Mouse (Mus musculus) midbrain, postnatal 0 days (tissue): ENCODE data around the gene Ccdc38. TPM values are rescaled to one million over a fixed set of nuclear protein-coding genes. Genes with fewer than 3 reads are reported as not detected.
"Not testable (repeated sequence)": the region's sequence is repeated elsewhere in the genome, so short reads cannot be mapped to it uniquely, and the experiment has no call there.

ENCODE experiments used
- ATAC-seq: fragments of 200-750 bp; cut with Nextera tagmentation; 2 replicates; pipeline ENCODE4 v1.8.0; 2017; ENCODE audit warnings: moderate number of reproducible peaks, mild to moderate bottlenecking, moderate TSS enrichment, moderate library complexity; ENCODE audit not compliant: low FRiP score
- DNase-seq: peaks from one replicate; pipeline ENCODE4 v3.0.0-alpha.2; 2015; ENCODE audit warnings: low spot score
- H3K27ac ChIP-seq: fragments of 300-500 bp; sonication (generic); 2 replicates; pipeline ENCODE4 v1.5.1; 2014; ENCODE audit warnings: low read depth, mild to moderate bottlenecking, low read length, mixed read lengths
- H3K27me3 ChIP-seq: fragments of 300-500 bp; sonication (generic); 2 replicates; pipeline ENCODE4 v1.6.1; 2014; ENCODE audit warnings: low read length, control low read depth, mixed read lengths; ENCODE audit not compliant: insufficient read depth
- H3K36me3 ChIP-seq: fragments of 300-500 bp; sonication (generic); 2 replicates; pipeline ENCODE4 v1.6.1; 2014; ENCODE audit warnings: low read length, control low read depth, mixed read lengths; ENCODE audit not compliant: insufficient read depth
- H3K4me1 ChIP-seq: fragments of 300-500 bp; sonication (generic); 2 replicates; pipeline ENCODE4 v1.6.1; 2014; ENCODE audit warnings: mild to moderate bottlenecking, control low read depth, antibody characterized with exemption, low read length, mixed read lengths; ENCODE audit not compliant: insufficient read depth
- H3K4me2 ChIP-seq: fragments of 300-500 bp; sonication (generic); 2 replicates; pipeline ENCODE4 v1.6.1; 2014; ENCODE audit warnings: low read depth, mild to moderate bottlenecking, low read length, mixed read lengths; ENCODE audit not compliant: poor library complexity, severe bottlenecking
- H3K4me3 ChIP-seq: fragments of 300-500 bp; sonication (generic); 2 replicates; pipeline ENCODE4 v1.5.1; 2014; ENCODE audit warnings: low read depth, mild to moderate bottlenecking, low read length, moderate library complexity
- H3K9ac ChIP-seq: fragments of 300-500 bp; sonication (generic); replicated peaks from 2 replicates; pipeline ENCODE4 v1.6.1; 2014; ENCODE audit warnings: mild to moderate bottlenecking, low read length, moderate library complexity, mixed read lengths; ENCODE audit not compliant: poor library complexity, severe bottlenecking
- H3K9me3 ChIP-seq: fragments of 300-500 bp; sonication (generic); 2 replicates; pipeline ENCODE4 v1.6.1; 2016; ENCODE audit warnings: low read length, control low read depth
- CTCF ChIP-seq: IDR thresholded peaks from 2 replicates; pipeline ENCODE4 v1.5.1; 2016; ENCODE audit warnings: antibody characterized with exemption, mild to moderate bottlenecking
- whole genome bisulfite sequencing: fragments of 180-500 bp; shearing (Covaris S2); extraction: QIAGEN DNeasy Blood & Tissue Kit; methylation state at CpG from one replicate; pipeline ENCODE4 v1.1.7; 2014; 5-methylcytosine and 5-hydroxymethylcytosine counted together
- polyA plus RNA-seq: library from polyadenylated mRNA; unstranded; fragments of >200 nt; fragmentation: Nextera tagmentation; extraction: Ambion mirVana; gene quantifications from 2 replicates; pipeline ENCODE4 v1.2.1, GENCODE M21; 2015
- total RNA-seq: library from RNA; depleted of rRNA; stranded (reverse); fragments of >200 nt; gene quantifications from 2 replicates; pipeline ENCODE4 v1.2.3, GENCODE M21; 2014

Ccdc38 gene
- total and polyA plus RNA-seq, 2 experiments from 2014 or later = 0.52 to 4.4 TPM

GRCm38 (mm10) chr10:93552596-93552995 lies 12.2 kb downstream of the Ccdc38 start:
- Histone ChIP-seq H3K36me3 (no peaks in the 10 kb centered on the region), H3K9ac (no peak overlapping the region), H3K9me3 (no peaks in the 10 kb centered on the region), H3K4me3 (no peak overlapping the region), H3K27ac (no peak overlapping the region), H3K4me2 (no peak overlapping the region), H3K4me1 (no peaks in the 10 kb centered on the region), H3K27me3 (peaks cover 3% of the 10 kb centered on the region; the same call in 1 of the 2 replicates)
- DNase-seq (no peak), ATAC-seq (no peak)
- TF ChIP-seq CTCF = no peak
- WGBS = 86% methylated on average over 8 of the region's 8 CpGs

- H3K4me2 ChIP-seq, H3K4me3 ChIP-seq, H3K27me3 ChIP-seq, DNase-seq, H3K9ac ChIP-seq, H3K27ac ChIP-seq, H3K9me3 ChIP-seq, H3K36me3 ChIP-seq, H3K4me1 ChIP-seq, ATAC-seq: not testable (repeated sequence)
- 82% methylated on average over 2 of the region's 2 CpGs for WGBS
Measured at GRCm38 (mm10) chr10:93557971-93558370, 17.5 kb downstream of the Ccdc38 start.

DNA sequence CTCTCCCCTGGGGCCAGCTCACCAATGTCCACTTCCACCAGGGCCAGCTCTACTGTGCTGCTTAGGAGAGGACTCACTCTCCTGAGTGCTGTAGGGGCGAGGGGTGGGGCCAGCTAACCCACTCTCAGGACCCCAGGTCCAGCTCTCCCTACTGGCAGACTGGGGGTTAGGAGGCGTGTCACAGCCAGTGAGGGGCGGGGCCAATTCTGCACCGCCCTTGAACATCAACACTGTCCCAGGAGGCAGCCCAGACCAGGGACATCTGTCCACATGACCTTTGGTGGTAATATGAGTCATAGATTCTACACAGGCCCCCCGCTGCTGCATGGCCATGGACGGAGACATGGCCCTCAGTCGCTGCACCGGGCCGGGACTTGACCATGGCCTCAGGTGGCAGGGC lies 19.4 kb downstream of the Ccdc38 start:
- Histone ChIP-seq H3K4me1 (no peaks in the 10 kb centered on the region), H3K36me3 (no peaks in the 10 kb centered on the region), H3K27me3 (peaks cover 2% of the 10 kb centered on the region; the same call in 1 of the 2 replicates), H3K9ac (no peak overlapping the region), H3K4me3 (no peak overlapping the region), H3K4me2 (no peak overlapping the region), H3K9me3 (no peaks in the 10 kb centered on the region), H3K27ac (no peak overlapping the region)
- ATAC-seq (no peak), DNase-seq (no peak)
- no peak for TF ChIP-seq CTCF
- WGBS = 56% methylated on average over 9 of the region's 9 CpGs

- H3K27me3 ChIP-seq = no peaks in the 10 kb centered on the region
- no peaks in the 10 kb centered on the region for H3K4me1 ChIP-seq
- no peak overlapping the region for H3K9ac ChIP-seq
- H3K4me2 ChIP-seq = no peak overlapping the region
- no peak for TF ChIP-seq CTCF
- H3K4me3 ChIP-seq = no peak overlapping the region
- WGBS = 92% methylated on average over 14 of the region's 14 CpGs
- no peaks in the 10 kb centered on the region for H3K9me3 ChIP-seq
- H3K27ac ChIP-seq = no peak overlapping the region
- DNase-seq = no peak
- ATAC-seq = no peak
- no peaks in the 10 kb centered on the region for H3K36me3 ChIP-seq
Measured at GRCm38 (mm10) chr10:93564518-93565090, 24.2 kb downstream of the Ccdc38 start.

- no peak overlapping the region for H3K4me2 ChIP-seq
- H3K4me1 ChIP-seq = no peaks in the 10 kb centered on the region
- H3K9me3 ChIP-seq = no peaks in the 10 kb centered on the region
- 86% methylated on average over 10 of the region's 10 CpGs for WGBS
- no peak for TF ChIP-seq CTCF
- ATAC-seq = no peak
- no peak overlapping the region for H3K4me3 ChIP-seq
- H3K27me3 ChIP-seq = no peaks in the 10 kb centered on the region
- H3K36me3 ChIP-seq = no peaks in the 10 kb centered on the region
- H3K27ac ChIP-seq = no peak overlapping the region
- no peak overlapping the region for H3K9ac ChIP-seq
- no peak for DNase-seq
Measured at GRCm38 (mm10) chr10:93567066-93567465, 26.6 kb downstream of the Ccdc38 start.

GRCm38 (mm10) chr10:93567841-93568566 lies 27.6 kb downstream of the Ccdc38 start:
- DNase-seq (no peak), ATAC-seq (no peak)
- no peaks in the 10 kb centered on the region for H3K9me3 ChIP-seq
- WGBS = 90% methylated on average over 11 of the region's 11 CpGs
- TF ChIP-seq CTCF = no peak
- no peaks in the 10 kb centered on the region for H3K27me3 ChIP-seq
- no peak overlapping the region for H3K4me2 ChIP-seq
- H3K9ac ChIP-seq = no peak overlapping the region
- no peak overlapping the region for H3K27ac ChIP-seq
- no peak overlapping the region for H3K4me3 ChIP-seq
- no peaks in the 10 kb centered on the region for H3K4me1 ChIP-seq
- H3K36me3 ChIP-seq = no peaks in the 10 kb centered on the region
